Mouse (Mus musculus) urinary bladder, adult 18-20 months (tissue): ENCODE results near the gene Inf2.

Experiments
- DNase-seq, 2 experiments: peaks; one replicate each; pipeline ENCODE4 v3.0.0; 2022; ENCODE audit warnings: low spot score in 2 of 2, mixed read lengths in 2 of 2

The Inf2 gene

DNA sequence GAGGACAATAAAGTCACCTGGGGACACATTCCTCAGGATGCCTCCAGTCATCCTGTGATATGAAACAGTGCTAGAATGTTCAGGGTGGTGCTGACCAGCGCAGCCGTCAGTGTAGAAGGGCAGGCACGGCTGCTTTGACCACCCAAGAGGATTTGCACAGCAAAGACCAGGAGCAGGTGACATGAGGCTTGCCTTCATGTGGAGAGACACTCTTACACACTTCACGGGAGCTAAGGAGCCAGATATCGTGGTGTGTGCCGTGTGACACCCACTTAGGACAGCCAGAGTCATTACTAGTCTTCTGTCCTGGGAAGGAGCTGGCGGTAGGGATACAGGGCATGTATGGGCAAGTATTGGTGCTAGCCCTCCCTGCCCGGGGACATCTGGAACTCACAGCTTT, 18.4 kb upstream of the Inf2 start:
- DNase-seq = no peak

GRCm38 (mm10) chr12:112571064-112571463, 17.5 kb upstream of the Inf2 start:
- no peak for DNase-seq

- no peak for DNase-seq
Observed at GRCm38 (mm10) chr12:112575274-112575986, 13.2 kb upstream of the Inf2 start.

DNA sequence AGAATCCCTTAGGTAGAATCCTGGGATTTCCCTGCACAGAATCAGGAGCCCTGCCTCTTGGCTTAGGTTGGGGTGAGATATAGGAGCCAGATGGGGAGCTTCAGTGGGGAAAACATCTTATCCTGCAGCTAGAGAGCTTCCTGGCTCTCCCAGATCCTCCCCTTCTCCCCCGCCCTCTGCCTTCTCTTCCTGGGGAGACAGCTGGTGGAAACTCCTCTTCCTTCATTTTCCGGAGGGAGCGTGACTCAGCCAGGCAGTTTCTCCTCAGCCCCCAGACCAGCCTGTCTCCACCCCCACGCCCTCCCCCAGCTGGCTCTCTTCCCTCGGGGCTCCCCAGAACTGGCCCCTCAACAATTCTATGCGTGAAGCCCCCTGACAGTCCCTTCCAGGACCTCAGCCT, 12.2 kb upstream of the Inf2 start:
- DNase-seq = no peak

DNA sequence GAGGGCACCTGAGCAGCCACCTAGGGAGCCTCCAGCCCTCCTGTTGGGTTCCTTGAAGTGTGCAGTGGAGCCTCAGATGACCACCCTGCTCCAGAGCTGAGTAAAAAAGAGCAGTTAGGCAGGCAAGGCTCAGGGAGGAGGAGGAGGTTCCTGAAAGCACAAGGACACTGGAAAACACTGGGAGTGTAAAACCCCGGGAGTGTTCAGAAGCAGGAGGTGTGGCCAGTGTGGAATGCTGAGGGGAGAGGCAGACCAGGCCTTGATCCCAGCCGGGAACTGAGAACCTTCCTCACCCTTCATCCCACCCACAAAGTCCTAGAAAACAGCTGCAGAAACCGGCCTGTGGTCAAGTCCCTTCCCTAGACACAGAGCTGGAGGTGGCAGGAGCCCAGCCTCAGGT, 11.8 kb upstream of the Inf2 start:
- no peak for DNase-seq

GRCm38 (mm10) chr12:112578296-112579090, 10.1 kb upstream of the Inf2 start:
- no peak for DNase-seq

GRCm38 (mm10) chr12:112579430-112579829, 9.2 kb upstream of the Inf2 start:
- DNase-seq = no peak

DNA sequence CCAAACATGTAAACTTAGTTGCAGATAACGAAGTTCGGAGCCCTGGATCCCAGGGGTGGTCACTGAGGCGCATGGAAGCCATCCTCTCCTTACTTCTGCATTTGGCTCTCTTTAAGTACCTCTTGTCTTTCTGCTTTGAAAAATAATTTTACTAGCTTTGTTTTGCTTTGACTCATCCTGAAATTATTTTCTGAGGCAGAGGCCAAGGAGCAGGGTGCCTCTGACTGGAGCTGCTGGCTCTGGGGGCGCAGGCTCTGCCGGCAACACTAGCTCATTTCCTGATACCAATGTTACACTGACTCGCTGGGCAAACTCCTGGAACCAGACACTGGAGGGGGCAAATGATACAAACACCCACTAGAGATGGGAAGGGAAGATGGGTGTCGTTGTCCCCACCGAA, 8.7 kb upstream of the Inf2 start:
- DNase-seq = no peak

- DNase-seq = no peak
Observed at GRCm38 (mm10) chr12:112581113-112581512, 7.5 kb upstream of the Inf2 start.

GRCm38 (mm10) chr12:112584954-112585353, 3.6 kb upstream of the Inf2 start:
- DNase-seq = no peak

- DNase-seq = no peak
Observed at GRCm38 (mm10) chr12:112585924-112586538, 2.6 kb upstream of the Inf2 start.

DNA sequence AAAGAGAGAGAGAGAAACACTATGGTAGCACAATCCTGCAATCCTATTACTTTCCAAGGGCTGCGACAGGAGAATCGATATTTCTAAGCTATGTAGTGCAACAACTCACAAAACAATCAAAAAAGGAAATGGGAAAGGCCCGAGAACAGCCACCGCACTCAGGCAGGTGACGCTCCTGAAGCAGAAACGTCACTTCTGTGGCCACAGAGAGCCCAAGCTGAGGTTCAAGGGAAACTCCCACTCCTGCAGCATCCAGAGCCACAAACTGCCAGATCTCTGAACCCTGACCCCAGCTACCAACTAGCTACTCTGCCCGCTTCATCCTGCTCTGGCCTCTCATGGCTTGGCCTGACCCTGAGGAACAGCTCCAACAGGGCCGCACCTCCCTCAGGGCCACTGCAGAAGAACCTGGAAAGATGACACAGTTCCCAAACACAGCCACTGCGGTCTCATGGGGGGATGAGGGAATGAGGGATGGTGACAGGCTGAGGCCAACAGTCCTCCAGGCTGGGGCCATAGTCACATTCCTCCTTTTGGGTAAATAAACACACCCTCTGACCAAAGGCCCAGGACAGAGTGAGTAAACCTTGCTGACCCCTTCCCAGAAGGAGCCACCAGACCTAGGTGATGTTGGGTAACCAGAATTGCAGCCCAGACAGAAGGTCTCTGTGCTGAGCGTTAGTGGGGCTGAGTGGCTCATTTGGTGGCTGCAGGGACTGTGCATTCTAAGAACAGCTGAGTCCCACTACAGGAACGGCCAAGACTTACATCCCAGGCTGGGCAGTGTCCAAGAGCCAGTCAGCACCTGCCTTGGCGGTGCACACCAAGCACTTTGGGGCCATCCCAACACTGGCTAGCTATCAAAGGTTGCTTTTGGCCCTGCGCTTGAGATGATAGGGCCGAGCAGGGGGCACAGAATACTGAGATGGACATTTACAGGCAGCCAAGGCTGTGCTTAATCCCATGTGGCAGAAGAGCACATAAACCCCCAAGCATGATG, 1.2 kb upstream of the Inf2 start:
- no peak for DNase-seq

GRCm38 (mm10) chr12:112589491-112590191, 1.1 kb downstream of the Inf2 start:
- DNase-seq = no peak

DNA sequence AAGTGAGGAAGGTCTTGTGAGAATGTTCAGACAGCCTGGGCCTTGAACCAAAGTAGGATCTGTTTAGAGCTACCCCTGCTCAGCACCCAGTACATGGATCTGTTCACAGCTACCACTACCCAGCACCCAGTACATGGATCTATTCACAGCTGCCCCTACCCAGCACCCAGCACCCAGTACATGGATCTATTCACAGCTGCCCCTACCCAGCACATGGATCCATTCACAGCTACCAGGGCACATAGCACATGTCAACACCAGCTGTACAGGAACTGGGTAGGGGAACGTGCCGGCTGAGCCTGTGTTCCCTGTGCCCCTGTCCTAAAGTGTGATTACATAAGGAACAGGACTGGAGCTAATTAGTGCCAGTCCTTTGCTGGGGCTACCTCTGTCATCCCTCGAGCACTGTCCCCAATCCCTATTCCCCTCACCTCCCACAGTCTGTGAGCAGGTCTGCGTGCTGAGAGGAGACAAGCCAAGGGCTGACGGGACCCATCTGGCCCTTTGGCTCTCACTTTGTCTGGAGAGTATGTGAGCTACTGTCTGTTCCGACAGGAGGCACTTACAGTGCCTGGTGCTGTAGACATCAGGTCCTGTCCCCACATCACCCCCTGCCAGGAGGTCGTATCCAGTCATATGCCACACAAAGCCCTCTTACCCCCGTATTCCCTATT, 2.1 kb downstream of the Inf2 start:
- DNase-seq = no peak

GRCm38 (mm10) chr12:112591240-112591639, 2.7 kb downstream of the Inf2 start:
- DNase-seq = no peak

GRCm38 (mm10) chr12:112591730-112592129, 3.1 kb downstream of the Inf2 start:
- no peak for DNase-seq

GRCm38 (mm10) chr12:112592985-112593734, 4.6 kb downstream of the Inf2 start:
- peak; percentile 43 to 49 for DNase-seq

DNA sequence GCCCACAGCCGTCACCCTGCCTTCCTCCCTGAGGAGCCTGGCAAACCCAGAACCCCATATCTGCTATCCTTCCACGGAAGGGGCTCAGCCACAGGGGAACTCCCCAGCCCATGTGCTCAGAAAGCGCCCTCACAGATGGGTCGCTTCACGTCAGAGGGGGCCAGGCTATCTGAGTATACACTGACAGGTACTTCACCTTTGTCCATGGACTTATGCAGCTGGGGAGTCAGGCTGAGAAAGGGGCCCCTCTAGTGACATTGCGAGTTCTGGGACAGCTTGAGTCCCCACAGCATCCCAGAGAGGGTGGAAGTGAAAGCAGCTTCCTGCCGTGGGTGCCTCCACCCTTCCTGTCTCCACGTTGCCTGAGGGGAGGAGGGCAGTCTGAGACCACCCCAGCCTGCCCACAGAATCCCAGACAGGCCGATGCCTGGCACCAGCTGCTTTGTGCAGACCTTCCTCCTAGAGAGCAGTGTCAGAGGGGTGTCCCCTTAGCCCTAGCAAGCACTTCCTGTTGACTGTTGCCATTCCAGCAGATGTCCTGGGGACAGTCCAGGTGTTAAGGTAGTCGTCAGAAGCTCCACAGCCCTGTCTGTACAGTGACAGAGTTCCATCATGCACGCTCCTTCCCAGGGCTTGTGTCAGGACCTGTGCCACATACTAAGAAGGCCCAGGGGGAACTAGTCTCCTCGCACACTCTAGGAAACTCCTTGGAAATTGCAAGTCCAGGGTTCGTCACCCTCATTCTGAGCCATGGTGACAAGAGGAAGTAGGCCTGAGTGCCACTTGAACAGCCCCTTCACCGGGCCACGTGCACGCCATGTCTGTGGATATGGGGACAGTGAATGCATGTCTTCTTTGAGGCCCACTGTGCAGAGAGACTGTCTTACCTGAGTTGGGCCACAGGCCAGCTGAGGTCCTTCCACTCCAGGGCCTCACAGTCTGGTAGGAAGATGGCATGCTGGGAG, 5.6 kb downstream of the Inf2 start:
- DNase-seq = no peak
